Mouse (Mus musculus) neural tube, embryonic 15.5 days (tissue): ENCODE results near the gene Srp54b. TPM values are rescaled to one million over a fixed set of nuclear protein-coding genes. Genes with fewer than 3 reads are reported as not detected.
A peak's percentile ranks its signal among the peaks of the same experiment; 100 is the strongest.
"Not testable (repeated sequence)": the region's sequence is repeated elsewhere in the genome, so short reads cannot be mapped to it uniquely, and the experiment has no call there.

Source experiments
- ATAC-seq: fragments of 200-750 bp; cut with Nextera tagmentation; 2 replicates; pipeline ENCODE4 v1.8.0; 2017; ENCODE audit warnings: mild to moderate bottlenecking, moderate TSS enrichment, moderate library complexity; ENCODE audit not compliant: low FRiP score
- H3K27ac ChIP-seq: fragments of 300-500 bp; sonication (generic); replicated peaks from 2 replicates; pipeline ENCODE4 v1.5.1; 2015; ENCODE audit warnings: mild to moderate bottlenecking, inconsistent platforms
- H3K27me3 ChIP-seq: fragments of 300-500 bp; sonication (generic); replicated peaks from 2 replicates; pipeline ENCODE4 v1.6.1; 2015; ENCODE audit warnings: inconsistent platforms
- H3K36me3 ChIP-seq: fragments of 300-500 bp; sonication (generic); 2 replicates; pipeline ENCODE4 v1.6.1; 2015; ENCODE audit warnings: inconsistent platforms
- H3K4me1 ChIP-seq: fragments of 300-500 bp; sonication (generic); 2 replicates; pipeline ENCODE4 v1.6.1; 2015; ENCODE audit warnings: inconsistent platforms
- H3K4me2 ChIP-seq: fragments of 300-500 bp; sonication (generic); 2 replicates; pipeline ENCODE4 v1.6.1; 2015; ENCODE audit warnings: inconsistent platforms, mild to moderate bottlenecking, moderate library complexity
- H3K4me3 ChIP-seq: fragments of 300-500 bp; sonication (generic); replicated peaks from 2 replicates; pipeline ENCODE4 v1.5.1; 2015; ENCODE audit warnings: mild to moderate bottlenecking, inconsistent platforms
- H3K9ac ChIP-seq: fragments of 300-500 bp; sonication (generic); replicated peaks from 2 replicates; pipeline ENCODE4 v1.6.1; 2015; ENCODE audit warnings: mild to moderate bottlenecking, inconsistent platforms
- H3K9me3 ChIP-seq: fragments of 300-500 bp; sonication (generic); replicated peaks from 2 replicates; pipeline ENCODE4 v1.6.1; 2016; ENCODE audit warnings: inconsistent platforms
- WGBS: fragments of 180-500 bp; shearing (Covaris S2); methylation state at CpG from one replicate; pipeline ENCODE4 v1.1.7; 2015; ENCODE audit warnings: mixed read lengths; 5-methylcytosine and 5-hydroxymethylcytosine counted together
- polyA plus RNA-seq: library from polyadenylated mRNA; unstranded; fragments of >200 nt; fragmentation: Nextera tagmentation; extraction: Ambion mirVana; gene quantifications from 2 replicates; pipeline ENCODE4 v1.2.1, GENCODE M21; 2015

Gene Srp54b
- 62.8 and 64.4 TPM in 2 replicates for polyA plus RNA-seq

DNA sequence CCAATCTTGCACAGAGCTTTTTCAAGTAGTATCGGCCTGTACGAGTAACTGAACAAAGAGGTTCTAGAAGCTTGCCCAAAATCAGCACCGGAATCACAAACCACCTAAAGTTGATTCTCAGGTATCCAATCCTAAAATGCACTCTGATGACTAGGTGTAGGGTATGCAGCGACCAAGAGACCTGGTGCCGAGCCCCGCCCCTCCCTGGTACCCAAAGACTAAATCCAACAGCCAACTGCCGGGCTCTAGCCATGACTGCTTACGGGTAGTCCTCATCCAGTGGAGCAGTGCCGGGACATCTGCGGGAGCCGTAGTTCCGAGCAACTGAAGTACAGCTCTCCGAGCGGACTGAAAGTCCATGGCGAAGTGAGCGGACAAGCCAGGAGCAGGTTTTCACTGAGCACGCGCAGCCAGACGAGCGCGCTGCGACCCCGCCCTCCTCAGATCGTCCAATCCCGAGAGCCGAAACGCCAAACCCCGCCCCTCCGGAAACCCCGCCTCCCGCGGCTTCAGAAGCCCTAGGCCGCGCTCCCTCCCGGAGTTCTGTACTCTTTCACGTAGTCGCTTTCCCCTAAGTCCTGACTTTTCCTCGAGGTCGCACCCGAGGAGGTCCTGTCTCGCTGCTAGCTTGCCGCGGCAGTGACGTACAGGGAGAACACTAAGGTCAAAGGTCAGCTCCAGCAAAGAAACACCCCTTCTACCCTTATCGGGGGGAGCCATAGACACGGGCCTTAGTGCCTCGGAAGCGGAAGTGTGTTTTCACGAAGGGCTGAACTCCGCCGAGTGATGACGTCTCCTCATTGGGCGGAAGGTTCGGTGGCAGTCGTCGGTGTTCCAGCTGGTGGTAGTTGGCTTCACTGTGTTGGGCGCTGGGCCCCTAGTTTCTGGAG lies at the start of gene Srp54b:
Srp54b (plus strand) TSS at position 546 of the 890 bp plus-strand sequence.
- peak within 1 kb of the TSS; percentile 31 for H3K4me3 ChIP-seq
- H3K27ac ChIP-seq, H3K9me3 ChIP-seq, H3K9ac ChIP-seq, H3K36me3 ChIP-seq, H3K4me2 ChIP-seq, H3K4me1 ChIP-seq, H3K27me3 ChIP-seq: not testable (repeated sequence)
- no CpG with 5 or more reads among the region's 57 CpGs for WGBS
- ATAC-seq, result peak; percentile 99

DNA sequence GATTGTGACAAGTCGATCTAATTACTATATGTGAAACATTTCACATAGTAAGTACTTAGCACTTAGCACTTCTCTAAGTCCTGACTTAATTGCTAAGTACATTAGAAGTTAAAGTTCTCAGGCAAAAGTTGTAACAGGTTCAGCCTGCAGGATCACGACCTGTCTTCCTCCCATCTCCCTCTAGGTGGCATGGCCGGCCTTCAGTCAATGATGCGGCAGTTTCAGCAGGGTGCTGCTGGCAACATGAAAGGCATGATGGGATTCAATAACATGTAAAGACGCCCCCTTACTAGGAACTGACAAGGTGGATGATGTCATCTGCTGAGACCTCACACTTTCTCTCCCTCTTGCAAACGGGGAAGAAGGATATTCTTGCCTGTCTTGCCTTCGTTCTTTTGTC lies 42.3 kb upstream of the Srp54b start:
- not testable (repeated sequence) for ATAC-seq, H3K36me3 ChIP-seq, H3K9ac ChIP-seq, H3K27ac ChIP-seq, H3K9me3 ChIP-seq, H3K27me3 ChIP-seq, H3K4me3 ChIP-seq, H3K4me1 ChIP-seq, H3K4me2 ChIP-seq
- no CpG with 5 or more reads among the region's 7 CpGs for WGBS

DNA sequence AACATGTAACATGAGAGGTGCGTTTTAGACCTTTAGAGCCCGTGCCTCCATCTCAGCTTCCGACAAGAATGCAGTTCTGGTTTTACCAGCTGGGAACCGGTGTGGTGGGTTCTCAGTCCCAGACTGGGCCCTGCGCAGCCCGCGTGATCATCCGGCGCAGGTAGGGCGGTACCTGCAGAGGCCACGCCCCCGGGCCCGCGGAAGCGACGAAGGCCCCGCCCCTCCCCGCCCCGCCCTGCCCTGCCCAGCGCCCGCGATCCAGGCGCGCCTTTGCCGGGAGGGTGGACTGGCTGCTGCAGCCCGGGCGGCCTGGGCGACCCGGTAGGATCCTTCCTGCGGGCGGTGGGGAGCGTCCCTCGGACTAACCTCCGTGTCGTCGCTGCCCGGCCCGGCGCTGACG lies 30.7 kb upstream of the Srp54b start, which contains the start of gene Fam177a:
Fam177a (plus strand) TSS at position 228 of the 400 bp plus-strand sequence.
- not testable (repeated sequence) for H3K27ac ChIP-seq, H3K4me1 ChIP-seq, H3K4me2 ChIP-seq, H3K4me3 ChIP-seq, H3K27me3 ChIP-seq, H3K36me3 ChIP-seq, H3K9ac ChIP-seq, H3K9me3 ChIP-seq
- no CpG with 5 or more reads among the region's 40 CpGs for WGBS
- peak; percentile 99 for ATAC-seq

DNA sequence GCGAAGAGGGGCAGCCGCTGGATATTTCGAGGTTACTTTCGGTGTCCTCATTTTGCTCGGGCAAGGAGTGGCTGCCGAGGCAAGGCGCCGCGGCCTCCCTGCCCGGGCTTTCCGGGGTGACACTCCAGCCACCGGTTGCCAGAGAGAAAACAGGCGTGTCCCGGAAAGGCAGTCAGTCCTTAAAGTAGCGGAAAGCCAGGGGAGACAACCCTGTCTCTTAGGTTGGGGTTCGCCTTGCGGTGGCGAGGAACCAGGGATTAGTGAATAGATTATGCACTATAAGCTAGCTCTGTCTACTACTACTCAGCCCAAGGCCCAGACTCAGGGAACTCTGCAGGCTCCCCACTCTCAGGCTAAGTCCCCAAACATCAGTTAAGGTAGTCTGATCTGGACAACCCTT lies 30.2 kb upstream of the Srp54b start:
- H3K4me1 ChIP-seq, H3K9ac ChIP-seq, H3K9me3 ChIP-seq, H3K27ac ChIP-seq, H3K4me3 ChIP-seq, H3K4me2 ChIP-seq, H3K36me3 ChIP-seq, H3K27me3 ChIP-seq: not testable (repeated sequence)
- ATAC-seq, result peak; percentile 75
- no CpG with 5 or more reads among the region's 18 CpGs for WGBS

DNA sequence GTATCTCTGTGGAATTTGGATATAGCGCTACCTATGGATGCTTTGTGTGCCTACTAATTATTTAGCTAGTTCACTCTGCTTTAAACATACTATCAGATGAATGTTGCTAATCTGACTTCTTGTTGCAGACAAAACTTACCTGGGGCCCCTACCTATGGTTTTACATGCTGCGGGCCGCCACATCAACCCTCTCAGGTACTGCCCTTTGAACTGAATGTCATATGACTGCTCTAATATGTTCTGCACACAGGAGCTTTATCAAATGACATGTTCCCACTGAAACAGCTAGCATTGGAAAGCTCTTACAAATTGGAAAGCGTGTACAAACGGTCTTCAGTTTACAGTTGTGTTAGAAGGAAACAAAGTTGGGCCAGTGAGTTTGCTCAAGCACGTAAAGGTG lies 19.4 kb upstream of the Srp54b start:
- ATAC-seq, H3K4me2 ChIP-seq, H3K9me3 ChIP-seq, H3K4me3 ChIP-seq, H3K27me3 ChIP-seq, H3K27ac ChIP-seq, H3K9ac ChIP-seq, H3K4me1 ChIP-seq, H3K36me3 ChIP-seq: not testable (repeated sequence)
- no CpG with 5 or more reads among the region's 6 CpGs for WGBS

DNA sequence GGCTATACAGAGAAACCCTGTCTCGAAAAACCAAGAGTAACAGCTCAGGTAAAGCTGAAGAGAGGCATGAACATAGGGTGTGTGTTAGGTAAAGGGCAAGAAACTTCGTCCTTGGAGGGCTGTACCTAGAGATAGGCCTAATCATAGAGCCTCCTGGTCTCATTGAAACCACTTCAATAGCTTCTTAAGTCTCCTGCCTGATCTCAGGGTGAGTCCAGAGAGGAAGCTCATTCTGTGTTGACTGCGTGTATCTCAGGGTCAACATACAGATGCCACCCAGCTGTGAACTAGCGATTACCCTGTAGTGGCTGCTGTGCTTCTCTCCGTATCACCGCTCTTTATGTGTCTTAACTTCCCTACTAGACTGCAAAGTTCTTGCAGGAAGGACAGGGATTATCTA lies 17.0 kb upstream of the Srp54b start:
- H3K27ac ChIP-seq, H3K4me2 ChIP-seq, ATAC-seq, H3K36me3 ChIP-seq, H3K4me3 ChIP-seq, H3K4me1 ChIP-seq, H3K27me3 ChIP-seq, H3K9me3 ChIP-seq, H3K9ac ChIP-seq: not testable (repeated sequence)
- WGBS, result no CpG with 5 or more reads among the region's 6 CpGs

DNA sequence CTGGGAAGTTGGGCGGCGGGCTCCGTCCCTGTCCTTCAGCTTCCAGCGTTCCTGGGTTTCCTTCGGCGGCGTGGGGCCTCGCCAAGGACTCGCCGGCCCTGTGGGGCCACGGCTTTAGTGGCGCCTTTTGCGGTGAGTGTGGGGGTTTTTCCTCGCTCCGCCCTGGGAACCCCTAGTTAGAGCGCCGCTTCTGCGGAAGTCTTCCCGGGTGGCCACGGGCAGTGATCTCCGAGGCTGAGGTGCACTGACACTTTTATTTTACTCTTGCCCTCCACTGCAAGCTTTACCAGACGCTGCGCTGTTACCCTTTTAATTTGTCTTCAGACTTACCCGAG lies 512 bp downstream of the Srp54b start:
- not testable (repeated sequence) for H3K27me3 ChIP-seq, H3K4me1 ChIP-seq, H3K9ac ChIP-seq, H3K9me3 ChIP-seq, H3K36me3 ChIP-seq, H3K4me2 ChIP-seq, H3K27ac ChIP-seq
- peak overlapping the region; percentile 31 for H3K4me3 ChIP-seq
- WGBS, result 0% methylated on average over 11 of the region's 24 CpGs
- ATAC-seq, result peak; percentile 46

DNA sequence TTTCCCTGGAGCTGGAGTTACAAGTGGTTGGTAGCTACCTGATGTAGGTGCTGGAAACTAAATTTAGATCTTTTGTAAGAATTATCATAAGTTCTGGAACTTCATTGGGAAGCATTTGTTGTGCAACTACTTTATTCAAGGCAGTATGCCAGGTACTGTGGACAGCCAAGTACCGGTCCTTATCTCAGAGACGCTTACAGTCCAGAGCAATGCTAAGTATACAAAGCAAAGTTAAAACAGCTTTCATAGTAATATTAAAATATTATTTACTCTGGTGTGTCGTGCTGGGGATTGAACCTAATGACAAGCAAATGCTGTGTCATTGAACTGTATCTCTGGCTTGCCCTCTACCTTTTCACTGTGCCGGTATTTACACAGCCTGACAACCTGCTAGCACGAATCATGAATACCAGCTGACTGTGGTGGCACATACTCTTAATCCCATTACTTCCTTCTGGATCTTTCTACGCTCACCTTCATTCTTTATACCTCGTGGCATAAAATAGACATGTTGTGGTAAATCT lies 12.2 kb downstream of the Srp54b start:
- ATAC-seq, H3K27ac ChIP-seq, H3K27me3 ChIP-seq, H3K9me3 ChIP-seq, H3K36me3 ChIP-seq, H3K4me3 ChIP-seq, H3K9ac ChIP-seq, H3K4me2 ChIP-seq, H3K4me1 ChIP-seq: not testable (repeated sequence)
- WGBS, result no CpG with 5 or more reads among the region's 7 CpGs

DNA sequence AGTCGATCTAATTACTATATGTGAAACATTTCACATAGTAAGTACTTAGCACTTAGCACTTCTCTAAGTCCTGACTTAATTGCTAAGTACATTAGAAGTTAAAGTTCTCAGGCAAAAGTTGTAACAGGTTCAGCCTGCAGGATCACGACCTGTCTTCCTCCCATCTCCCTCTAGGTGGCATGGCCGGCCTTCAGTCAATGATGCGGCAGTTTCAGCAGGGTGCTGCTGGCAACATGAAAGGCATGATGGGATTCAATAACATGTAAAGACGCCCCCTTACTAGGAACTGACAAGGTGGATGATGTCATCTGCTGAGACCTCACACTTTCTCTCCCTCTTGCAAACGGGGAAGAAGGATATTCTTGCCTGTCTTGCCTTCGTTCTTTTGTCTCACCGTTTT lies 32.8 kb downstream of the Srp54b start:
- H3K4me2 ChIP-seq, H3K36me3 ChIP-seq, ATAC-seq, H3K4me1 ChIP-seq, H3K4me3 ChIP-seq, H3K27ac ChIP-seq, H3K27me3 ChIP-seq, H3K9ac ChIP-seq, H3K9me3 ChIP-seq: not testable (repeated sequence)
- WGBS, result no CpG with 5 or more reads among the region's 8 CpGs

DNA sequence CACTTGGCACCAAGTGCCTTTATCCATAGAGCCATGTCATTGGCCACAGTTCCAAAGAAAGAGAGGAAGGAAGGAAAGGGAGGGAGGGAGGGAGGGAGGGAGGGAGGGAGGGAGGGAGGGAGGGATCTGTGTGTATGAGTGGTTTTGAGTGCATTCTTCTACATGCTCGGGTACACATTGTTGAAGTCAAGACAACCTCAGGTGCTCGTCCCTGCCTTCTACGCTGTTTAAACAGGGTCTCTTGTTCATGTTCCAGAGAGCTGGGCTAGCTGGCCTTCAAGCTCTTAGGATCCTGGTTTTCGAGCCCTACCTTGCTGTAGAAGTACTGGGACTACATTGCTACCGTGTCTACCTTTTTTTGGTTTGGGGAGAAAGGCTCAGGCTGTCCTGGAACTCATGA lies 34.2 kb downstream of the Srp54b start:
- ATAC-seq, H3K9me3 ChIP-seq, H3K27ac ChIP-seq, H3K4me1 ChIP-seq, H3K4me2 ChIP-seq, H3K27me3 ChIP-seq, H3K36me3 ChIP-seq, H3K9ac ChIP-seq, H3K4me3 ChIP-seq: not testable (repeated sequence)
- no CpG with 5 or more reads among the region's 5 CpGs for WGBS

DNA sequence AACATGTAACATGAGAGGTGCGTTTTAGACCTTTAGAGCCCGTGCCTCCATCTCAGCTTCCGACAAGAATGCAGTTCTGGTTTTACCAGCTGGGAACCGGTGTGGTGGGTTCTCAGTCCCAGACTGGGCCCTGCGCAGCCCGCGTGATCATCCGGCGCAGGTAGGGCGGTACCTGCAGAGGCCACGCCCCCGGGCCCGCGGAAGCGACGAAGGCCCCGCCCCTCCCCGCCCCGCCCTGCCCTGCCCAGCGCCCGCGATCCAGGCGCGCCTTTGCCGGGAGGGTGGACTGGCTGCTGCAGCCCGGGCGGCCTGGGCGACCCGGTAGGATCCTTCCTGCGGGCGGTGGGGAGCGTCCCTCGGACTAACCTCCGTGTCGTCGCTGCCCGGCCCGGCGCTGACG lies 44.4 kb downstream of the Srp54b start, which contains the start of gene 1700047I17Rik2:
1700047I17Rik2 (plus strand) TSS at position 287 of the 400 bp plus-strand sequence.
- not testable (repeated sequence) for H3K9me3 ChIP-seq, H3K9ac ChIP-seq, H3K36me3 ChIP-seq, H3K4me3 ChIP-seq, H3K27me3 ChIP-seq, H3K4me2 ChIP-seq, H3K4me1 ChIP-seq, H3K27ac ChIP-seq
- WGBS, result no CpG with 5 or more reads among the region's 40 CpGs
- peak; percentile 99 for ATAC-seq

DNA sequence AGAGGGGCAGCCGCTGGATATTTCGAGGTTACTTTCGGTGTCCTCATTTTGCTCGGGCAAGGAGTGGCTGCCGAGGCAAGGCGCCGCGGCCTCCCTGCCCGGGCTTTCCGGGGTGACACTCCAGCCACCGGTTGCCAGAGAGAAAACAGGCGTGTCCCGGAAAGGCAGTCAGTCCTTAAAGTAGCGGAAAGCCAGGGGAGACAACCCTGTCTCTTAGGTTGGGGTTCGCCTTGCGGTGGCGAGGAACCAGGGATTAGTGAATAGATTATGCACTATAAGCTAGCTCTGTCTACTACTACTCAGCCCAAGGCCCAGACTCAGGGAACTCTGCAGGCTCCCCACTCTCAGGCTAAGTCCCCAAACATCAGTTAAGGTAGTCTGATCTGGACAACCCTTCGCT lies 44.9 kb downstream of the Srp54b start:
- H3K4me1 ChIP-seq, H3K4me3 ChIP-seq, H3K27ac ChIP-seq, H3K9me3 ChIP-seq, H3K9ac ChIP-seq, H3K36me3 ChIP-seq, H3K4me2 ChIP-seq, H3K27me3 ChIP-seq: not testable (repeated sequence)
- WGBS, result no CpG with 5 or more reads among the region's 18 CpGs
- peak; percentile 70 for ATAC-seq
